Mouse (Mus musculus) gastrocnemius, postnatal 36 days (tissue): ENCODE measurements at regions not wholly inside any gene's neighbourhood (a gene's known extent, or its start where the extent isn't known, plus 50 kb on each side); places are given as distances from the start of the nearest gene placed in this dataset.

Experiments used
- DNase-seq, 2 experiments: peaks; one replicate each; pipeline ENCODE4 v3.0.0; 2022
- intact Hi-C: fragments of 180-260 bp; cut with DNase I; formaldehyde crosslinking; loops from one replicate; pipeline ENCODE4 v1.15.1; 2025

GRCm38 (mm10) chr17:4281451-4281850 lies 585.4 kb upstream of the Nox3 start:
- intact Hi-C loops = no loop called here
- no peak for DNase-seq

GRCm38 (mm10) chr17:4291418-4291817 lies 595.4 kb upstream of the Nox3 start:
- intact Hi-C loops = no loop called here
- DNase-seq = no peak

- intact Hi-C loops = no loop called here
Measured at GRCm38 (mm10) chr17:4296521-4297155, 600.6 kb upstream of the Nox3 start.

GRCm38 (mm10) chr17:4297156-4297535 lies 601.1 kb upstream of the Nox3 start:
- intact Hi-C loops = no loop called here
- no peak for DNase-seq

More at GRCm38 (mm10) chr17:4296521-4297155, 600.6 kb upstream of the Nox3 start:
- DNase-seq = no peak

GRCm38 (mm10) chr17:4301142-4301853 lies 605.2 kb upstream of the Nox3 start:
- intact Hi-C loops = no loop called here
- DNase-seq = no peak

- no peak for DNase-seq
- intact Hi-C loops = no loop called here
Measured at GRCm38 (mm10) chr17:4311785-4312379, 615.8 kb upstream of the Nox3 start.

GRCm38 (mm10) chr17:4319141-4319540 lies 623.1 kb upstream of the Nox3 start:
- intact Hi-C loops = no loop called here
- no peak for DNase-seq

- intact Hi-C loops = no loop called here
- no peak for DNase-seq
Measured at GRCm38 (mm10) chr17:4328810-4329209, 632.7 kb upstream of the Nox3 start.

- intact Hi-C loops = no loop called here
Measured at GRCm38 (mm10) chr17:4331650-4332049, 635.6 kb upstream of the Nox3 start.

GRCm38 (mm10) chr17:4333091-4333490 lies 637.0 kb upstream of the Nox3 start:
- intact Hi-C loops = no loop called here
- DNase-seq = no peak

More at GRCm38 (mm10) chr17:4331650-4332049, 635.6 kb upstream of the Nox3 start:
- DNase-seq = no peak

- no peak for DNase-seq
- intact Hi-C loops = no loop called here
Measured at GRCm38 (mm10) chr17:4353018-4353417, 641.1 kb upstream of the Arid1b start.

GRCm38 (mm10) chr17:4355506-4356218 lies 638.5 kb upstream of the Arid1b start:
- DNase-seq = peak in 1 of 2 experiments; percentile 31
- intact Hi-C loops = no loop called here

- DNase-seq = no peak
- intact Hi-C loops = no loop called here
Measured at GRCm38 (mm10) chr17:4360413-4361320, 633.5 kb upstream of the Arid1b start.

- DNase-seq = no peak
- intact Hi-C loops = no loop called here
Measured at GRCm38 (mm10) chr17:4365811-4366210, 628.3 kb upstream of the Arid1b start.

GRCm38 (mm10) chr17:4380449-4380848 lies 613.7 kb upstream of the Arid1b start:
- intact Hi-C loops = no loop called here
- no peak for DNase-seq

- intact Hi-C loops = no loop called here
- DNase-seq = no peak
Measured at GRCm38 (mm10) chr17:4380873-4381272, 613.3 kb upstream of the Arid1b start.

- intact Hi-C loops = no loop called here
- DNase-seq = no peak
Measured at GRCm38 (mm10) chr17:4381896-4382685, 612.0 kb upstream of the Arid1b start.

- no peak for DNase-seq
- intact Hi-C loops = no loop called here
Measured at GRCm38 (mm10) chr17:4382716-4383115, 611.4 kb upstream of the Arid1b start.

GRCm38 (mm10) chr17:4387616-4388015 lies 606.5 kb upstream of the Arid1b start:
- intact Hi-C loops = no loop called here
- DNase-seq = no peak
